ENCODE assay signal across 10 mouse cellular contexts in genomic region chr2:166651317-166652030, GRCm38 (mm10).
A peak's percentile ranks its signal among the peaks of the same experiment; 100 is the strongest.
DNase-seq lines count a peak whose midpoint lies in the region; ATAC-seq and TF ChIP-seq lines count a peak whose summit lies in the region.
"Had no signal": no experiment of that assay in that cellular context is flagged by ENCODE, and none has a peak within 500 bp of the region (broad histone marks: within the 10 kb centered on the region; RNA-seq: fewer than 3 reads in every experiment).

No protein-coding gene starts in this region.

- TF ChIP-seq POLR2A in small intestine, adult 2 months (IDR thresholded peaks at IDR 0.05; ENCODE audit: low read depth, low read length), result no peak

- no peak overlapping the region for H3K9ac ChIP-seq in forebrain, postnatal 0 days
- H3K9ac ChIP-seq in liver, embryonic 12.5 days, result no peak overlapping the region
- no peak overlapping the region for H3K9ac ChIP-seq in liver, embryonic 11.5 days (ENCODE audit: low read depth, low read length)
- H3K9ac ChIP-seq in forebrain, embryonic 14.5 days (ENCODE audit: low read length), result no peak overlapping the region
- H3K9ac ChIP-seq: lung, embryonic 15.5 days had no signal

- H3K4me3 ChIP-seq in forebrain, embryonic 10.5 days, result no peak overlapping the region
- no peak overlapping the region for H3K4me3 ChIP-seq in forebrain, postnatal 0 days (ENCODE audit: low read depth, low read length)
- H3K4me3 ChIP-seq in liver, embryonic 12.5 days, result no peak overlapping the region
- no peak overlapping the region for H3K4me3 ChIP-seq in liver, embryonic 11.5 days (ENCODE audit: low read depth, low read length)
- no peak overlapping the region for H3K4me3 ChIP-seq in forebrain, embryonic 14.5 days (ENCODE audit: low read depth, low read length)
- no peak overlapping the region for H3K4me3 ChIP-seq in small intestine, adult 2 months (ENCODE audit: low read depth, low read length)
- H3K4me3 ChIP-seq: lung, embryonic 15.5 days had no signal

- peaks cover 4% of the 10 kb centered on the region; the same call in 1 of the 2 replicates for H3K36me3 ChIP-seq in forebrain, embryonic 10.5 days (replicated peaks)
- H3K36me3 ChIP-seq in forebrain, postnatal 0 days (ENCODE audit: insufficient read depth), result no peaks in the 10 kb centered on the region
- H3K36me3 ChIP-seq in liver, embryonic 12.5 days, result peaks cover 3% of the 10 kb centered on the region; the same call in 1 of the 2 replicates
- no peaks in the 10 kb centered on the region for H3K36me3 ChIP-seq in liver, embryonic 11.5 days (ENCODE audit: control insufficient read depth, insufficient read depth, low read length)
- no peaks in the 10 kb centered on the region for H3K36me3 ChIP-seq in forebrain, embryonic 14.5 days (ENCODE audit: control insufficient read depth, insufficient read depth, low read length)
- no peaks in the 10 kb centered on the region for H3K36me3 ChIP-seq in small intestine, adult 2 months (ENCODE audit: control insufficient read depth, insufficient read depth, low read length)
- H3K36me3 ChIP-seq: lung, embryonic 15.5 days had no signal

- no peak for DNase-seq in forebrain, embryonic 10.5 days (ENCODE audit: extremely low spot score, low spot score)
- DNase-seq in forebrain, postnatal 0 days, result no peak
- no peak for DNase-seq in liver, embryonic 11.5 days (ENCODE audit: low spot score)
- DNase-seq in forebrain, embryonic 14.5 days (ENCODE audit: low spot score), result no peak
- DNase-seq in spleen, postnatal 10 days (ENCODE audit: low spot score in 2 of 2), result no peak
- DNase-seq in spleen, adult 12 weeks (ENCODE audit: low spot score), result no peak
- DNase-seq: heart, postnatal 10 days had no signal

- ATAC-seq in forebrain, postnatal 0 days, result no peak
- no peak for ATAC-seq in liver, embryonic 12.5 days
- no peak for ATAC-seq in liver, embryonic 11.5 days (replicated peaks; ENCODE audit: low FRiP score)
- 0 out of 2 replicates have a peak, but pooled peaks have one; percentile 18 for ATAC-seq in forebrain, embryonic 14.5 days

- H3K27me3 ChIP-seq in forebrain, embryonic 10.5 days (ENCODE audit: poor library complexity, severe bottlenecking), result no peaks in the 10 kb centered on the region
- no peaks in the 10 kb centered on the region for H3K27me3 ChIP-seq in forebrain, postnatal 0 days (ENCODE audit: insufficient read depth, low read length)
- H3K27me3 ChIP-seq in liver, embryonic 12.5 days (replicated peaks), result no peaks in the 10 kb centered on the region
- H3K27me3 ChIP-seq in liver, embryonic 11.5 days (replicated peaks; ENCODE audit: control insufficient read depth, insufficient read depth, low read length), result no peaks in the 10 kb centered on the region
- H3K27me3 ChIP-seq in forebrain, embryonic 14.5 days (replicated peaks; ENCODE audit: control insufficient read depth, insufficient read depth, low read length), result no peaks in the 10 kb centered on the region
- no peaks in the 10 kb centered on the region for H3K27me3 ChIP-seq in small intestine, adult 2 months (ENCODE audit: control insufficient read depth, insufficient read depth, low read length)
- H3K27me3 ChIP-seq: lung, embryonic 15.5 days had no signal

- no peak for TF ChIP-seq CTCF in forebrain, postnatal 0 days (IDR thresholded peaks at IDR 0.05; ENCODE audit: low read depth)
- no peak for TF ChIP-seq CTCF in small intestine, adult 2 months (IDR thresholded peaks at IDR 0.05; ENCODE audit: extremely low read depth, insufficient read length, insufficient replicate concordance, low read depth, low read length)

- 81% methylated on average over 10 of the region's 10 CpGs for WGBS in forebrain, embryonic 10.5 days
- WGBS in forebrain, postnatal 0 days, result 66% methylated on average over 10 of the region's 10 CpGs
- 57% methylated on average over 10 of the region's 10 CpGs for WGBS in liver, embryonic 12.5 days (ENCODE audit: insufficient replicate concordance)
- 70% methylated on average over 10 of the region's 10 CpGs for WGBS in liver, embryonic 11.5 days
- 75% methylated on average over 10 of the region's 10 CpGs for WGBS in forebrain, embryonic 14.5 days
- 65% methylated on average over 10 of the region's 10 CpGs for WGBS in small intestine, adult 2 months

- no peak overlapping the region for H3K4me2 ChIP-seq in forebrain, postnatal 0 days (ENCODE audit: low read depth)
- H3K4me2 ChIP-seq in liver, embryonic 12.5 days, result no peak overlapping the region
- no peak overlapping the region for H3K4me2 ChIP-seq in liver, embryonic 11.5 days
- no peak overlapping the region for H3K4me2 ChIP-seq in forebrain, embryonic 14.5 days (ENCODE audit: low read length)
- H3K4me2 ChIP-seq: lung, embryonic 15.5 days had no signal

- no peaks in the 10 kb centered on the region for H3K9me3 ChIP-seq in forebrain, embryonic 10.5 days
- H3K9me3 ChIP-seq in forebrain, postnatal 0 days (ENCODE audit: low read length), result no peaks in the 10 kb centered on the region
- no peaks in the 10 kb centered on the region for H3K9me3 ChIP-seq in liver, embryonic 12.5 days (replicated peaks)
- no peaks in the 10 kb centered on the region for H3K9me3 ChIP-seq in liver, embryonic 11.5 days (ENCODE audit: control insufficient read depth, low read length)
- H3K9me3 ChIP-seq in forebrain, embryonic 14.5 days (replicated peaks; ENCODE audit: control insufficient read depth, low read length), result no peaks in the 10 kb centered on the region
- H3K9me3 ChIP-seq: lung, embryonic 15.5 days had no signal

- H3K27ac ChIP-seq in forebrain, embryonic 10.5 days, result peak overlapping the region; percentile 62; the same call in 1 of the 2 replicates
- H3K27ac ChIP-seq in forebrain, postnatal 0 days (ENCODE audit: low read depth, low read length), result no peak overlapping the region
- 0 out of 2 replicates have a peak overlapping the region, but pooled peaks have one; percentile 28 for H3K27ac ChIP-seq in liver, embryonic 12.5 days
- no peak overlapping the region for H3K27ac ChIP-seq in liver, embryonic 11.5 days (ENCODE audit: low read depth, low read length)
- peak overlapping the region; percentile 27 for H3K27ac ChIP-seq in forebrain, embryonic 14.5 days (ENCODE audit: low read depth, low read length)
- H3K27ac ChIP-seq in small intestine, adult 2 months (ENCODE audit: insufficient read depth, low read depth, low read length), result peak overlapping the region; percentile 0; the same call in 1 of the 2 replicates

- H3K4me1 ChIP-seq in forebrain, embryonic 10.5 days, result peaks cover 71% of the 10 kb centered on the region
- H3K4me1 ChIP-seq in forebrain, postnatal 0 days (ENCODE audit: insufficient read depth), result no peaks in the 10 kb centered on the region
- H3K4me1 ChIP-seq in liver, embryonic 12.5 days, result peaks cover 58% of the 10 kb centered on the region
- peaks cover 16% of the 10 kb centered on the region for H3K4me1 ChIP-seq in liver, embryonic 11.5 days (replicated peaks; ENCODE audit: control insufficient read depth, insufficient read depth, low read length)
- H3K4me1 ChIP-seq in forebrain, embryonic 14.5 days (ENCODE audit: control insufficient read depth, insufficient read depth, low read length), result peaks cover 24% of the 10 kb centered on the region
- H3K4me1 ChIP-seq in small intestine, adult 2 months (ENCODE audit: control insufficient read depth, insufficient read depth, insufficient read length, low read length), result peaks cover 24% of the 10 kb centered on the region

Comparison
In these comparisons a context has a peak if more than half of its experiments do, and no peak if none do; other contexts are left out.
1. H3K27ac ChIP-seq: peak in forebrain, embryonic 10.5 days (single experiment), liver, embryonic 12.5 days (single experiment), forebrain, embryonic 14.5 days (single experiment) and small intestine, adult 2 months (single experiment); none in forebrain, postnatal 0 days (single experiment) and liver, embryonic 11.5 days (single experiment).